Mouse (Mus musculus): ENCODE data around the gene Cd82. TPM values are rescaled to one million over a fixed set of nuclear protein-coding genes. Genes with fewer than 3 reads are reported as not detected.

Cd82 gene
- total and polyA plus RNA-seq, 3 experiments, result 0.20 to 30.6 (median 1.5) TPM

DNA sequence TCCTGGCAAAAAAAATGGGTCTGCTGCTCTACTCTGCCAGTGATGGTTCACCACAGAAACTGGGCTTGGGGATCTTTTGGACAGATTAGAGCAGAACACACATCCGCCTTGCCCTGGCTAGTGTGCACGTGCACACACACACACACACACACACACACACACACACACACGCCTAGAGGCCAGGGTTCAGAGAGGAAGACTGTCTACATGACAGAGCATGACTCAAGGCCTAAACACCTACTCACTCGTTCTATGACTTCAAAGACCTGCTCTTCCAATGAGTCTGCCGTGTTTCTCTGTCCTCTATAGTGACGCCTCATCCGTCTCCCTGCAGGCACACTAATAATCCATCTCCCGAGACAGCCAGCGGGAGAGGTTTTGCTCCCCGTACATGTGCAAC is 8.6 kb downstream of the Cd82 start:
- DNase-seq (ENCODE audit: low spot score) (no peak), ATAC-seq (ENCODE audit: extremely low read depth, insufficient number of reproducible peaks, low FRiP score, poor library complexity, severe bottlenecking) (no peak)
- H3K36me3 ChIP-seq (replicated peaks), result no peaks in the 10 kb centered on the region
- H3K4me1 ChIP-seq (ENCODE audit: insufficient read depth, low read depth, low read length), result no peaks in the 10 kb centered on the region
- no peaks in the 10 kb centered on the region for H3K9me3 ChIP-seq (replicated peaks)
- no peak for TF ChIP-seq GATA2 (IDR thresholded peaks at IDR 0.05; ENCODE audit: borderline replicate concordance, low read depth, low read length)
- TF ChIP-seq GATA1 (IDR thresholded peaks at IDR 0.05; ENCODE audit: borderline replicate concordance, low read length), result no peak
- no peak for TF ChIP-seq POLR2AphosphoS5 (IDR thresholded peaks at IDR 0.05; ENCODE audit: insufficient replicate concordance, low read depth, low read length)
- no peak for TF ChIP-seq TAL1 (conservative IDR thresholded peaks at IDR 0.05; ENCODE audit: low read depth, low read length)
- no peak for TF ChIP-seq CTCF (IDR thresholded peaks at IDR 0.05; ENCODE audit: low read depth, low read length)
- no peak overlapping the region for H3K4me3 ChIP-seq (ENCODE audit: low read depth, low read length)
- peaks cover 8% of the 10 kb centered on the region; the same call in 1 of the 2 replicates for H3K27me3 ChIP-seq (ENCODE audit: insufficient read depth, low read length)

DNA sequence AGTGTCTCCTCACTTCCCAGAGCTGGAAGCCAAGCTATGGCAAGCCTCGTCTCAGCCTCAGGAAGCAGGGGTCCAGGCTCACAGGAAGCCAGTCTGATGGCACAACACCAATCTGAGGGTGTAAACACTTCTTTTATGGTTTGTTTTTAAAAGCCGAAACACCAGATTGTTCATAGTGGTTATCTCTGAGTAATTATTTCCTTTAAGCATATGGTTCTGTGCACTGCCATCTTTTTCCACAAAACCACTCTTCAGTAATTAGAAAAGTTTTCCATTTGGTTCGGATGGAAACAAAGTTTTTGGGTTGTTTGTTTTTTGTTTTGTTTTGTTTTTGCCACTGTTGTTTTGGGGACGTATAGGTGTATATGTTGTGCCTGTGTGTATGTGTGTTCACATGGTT is 9.9 kb downstream of the Cd82 start:
- TF ChIP-seq TAL1 (conservative IDR thresholded peaks at IDR 0.05; ENCODE audit: low read depth, low read length) (no peak), CTCF (IDR thresholded peaks at IDR 0.05; ENCODE audit: low read depth, low read length) (no peak), GATA1 (IDR thresholded peaks at IDR 0.05; ENCODE audit: borderline replicate concordance, low read length) (no peak), POLR2AphosphoS5 (IDR thresholded peaks at IDR 0.05; ENCODE audit: insufficient replicate concordance, low read depth, low read length) (no peak), GATA2 (IDR thresholded peaks at IDR 0.05; ENCODE audit: borderline replicate concordance, low read depth, low read length) (no peak)
- H3K4me3 ChIP-seq (ENCODE audit: low read depth, low read length), result no peak overlapping the region
- H3K9me3 ChIP-seq (replicated peaks), result no peaks in the 10 kb centered on the region
- ATAC-seq (ENCODE audit: extremely low read depth, insufficient number of reproducible peaks, low FRiP score, poor library complexity, severe bottlenecking), result no peak
- no peak for DNase-seq (ENCODE audit: low spot score)
- H3K27me3 ChIP-seq (ENCODE audit: insufficient read depth, low read length), result peaks cover 12% of the 10 kb centered on the region; the same call in 1 of the 2 replicates
- no peaks in the 10 kb centered on the region for H3K4me1 ChIP-seq (ENCODE audit: insufficient read depth, low read depth, low read length)
- no peaks in the 10 kb centered on the region for H3K36me3 ChIP-seq (replicated peaks)

- no peaks in the 10 kb centered on the region for H3K9me3 ChIP-seq (replicated peaks)
- no peak overlapping the region for H3K4me3 ChIP-seq (ENCODE audit: low read depth, low read length)
These were observed 10.4 kb downstream of the Cd82 start for GRCm38 (mm10) chr2:93452506-93452905.

DNA sequence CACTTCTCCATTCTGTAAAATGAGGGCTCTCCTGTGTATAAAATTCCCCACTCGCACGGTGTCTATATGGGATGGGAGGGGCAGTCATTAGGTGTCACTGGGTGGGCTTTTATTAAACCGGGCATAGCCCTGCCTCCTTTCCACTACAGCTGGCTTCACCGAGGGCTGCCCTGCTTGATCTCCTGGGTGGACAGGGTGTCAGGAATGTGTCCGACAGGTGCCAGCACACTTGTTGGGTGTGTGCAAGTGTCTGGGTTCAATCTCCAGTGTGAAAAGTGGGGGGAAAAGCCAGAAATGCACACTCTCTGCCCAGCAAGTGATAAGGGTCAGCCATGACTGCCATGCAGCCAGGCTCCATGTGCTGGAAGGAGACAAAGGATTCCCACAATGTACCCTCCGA is 10.9 kb downstream of the Cd82 start:
- DNase-seq (ENCODE audit: low spot score) (no peak), ATAC-seq (ENCODE audit: extremely low read depth, insufficient number of reproducible peaks, low FRiP score, poor library complexity, severe bottlenecking) (no peak)
- no peaks in the 10 kb centered on the region for H3K4me1 ChIP-seq (ENCODE audit: insufficient read depth, low read depth, low read length)
- peaks cover 12% of the 10 kb centered on the region; the same call in 1 of the 2 replicates for H3K27me3 ChIP-seq (ENCODE audit: insufficient read depth, low read length)
- no peak overlapping the region for H3K4me3 ChIP-seq (ENCODE audit: low read depth, low read length)
- TF ChIP-seq GATA1 (IDR thresholded peaks at IDR 0.05; ENCODE audit: borderline replicate concordance, low read length) (no peak), POLR2AphosphoS5 (IDR thresholded peaks at IDR 0.05; ENCODE audit: insufficient replicate concordance, low read depth, low read length) (no peak), TAL1 (conservative IDR thresholded peaks at IDR 0.05; ENCODE audit: low read depth, low read length) (no peak), CTCF (IDR thresholded peaks at IDR 0.05; ENCODE audit: low read depth, low read length) (no peak), GATA2 (IDR thresholded peaks at IDR 0.05; ENCODE audit: borderline replicate concordance, low read depth, low read length) (no peak)
- no peaks in the 10 kb centered on the region for H3K9me3 ChIP-seq (replicated peaks)
- H3K36me3 ChIP-seq (replicated peaks), result no peaks in the 10 kb centered on the region

More at GRCm38 (mm10) chr2:93452506-93452905, 10.4 kb downstream of the Cd82 start:
- H3K27me3 ChIP-seq (ENCODE audit: insufficient read depth, low read length), result peaks cover 12% of the 10 kb centered on the region; the same call in 1 of the 2 replicates
- DNase-seq (ENCODE audit: low spot score), result no peak
- H3K36me3 ChIP-seq (replicated peaks), result no peaks in the 10 kb centered on the region
- no peak for TF ChIP-seq GATA1 (IDR thresholded peaks at IDR 0.05; ENCODE audit: borderline replicate concordance, low read length)
- no peaks in the 10 kb centered on the region for H3K4me1 ChIP-seq (ENCODE audit: insufficient read depth, low read depth, low read length)
- no peak for ATAC-seq (ENCODE audit: extremely low read depth, insufficient number of reproducible peaks, low FRiP score, poor library complexity, severe bottlenecking)

GRCm38 (mm10) chr2:93451219-93451938 is 11.6 kb downstream of the Cd82 start:
- no peaks in the 10 kb centered on the region for H3K9me3 ChIP-seq (replicated peaks)
- H3K36me3 ChIP-seq (replicated peaks), result no peaks in the 10 kb centered on the region
- no peak for TF ChIP-seq CTCF (IDR thresholded peaks at IDR 0.05; ENCODE audit: low read depth, low read length)
- TF ChIP-seq GATA2 (IDR thresholded peaks at IDR 0.05; ENCODE audit: borderline replicate concordance, low read depth, low read length), result no peak
- TF ChIP-seq POLR2AphosphoS5 (IDR thresholded peaks at IDR 0.05; ENCODE audit: insufficient replicate concordance, low read depth, low read length), result no peak
- no peak for TF ChIP-seq TAL1 (conservative IDR thresholded peaks at IDR 0.05; ENCODE audit: low read depth, low read length)
- no peak for TF ChIP-seq GATA1 (IDR thresholded peaks at IDR 0.05; ENCODE audit: borderline replicate concordance, low read length)
- no peak overlapping the region for H3K4me3 ChIP-seq (ENCODE audit: low read depth, low read length)
- peaks cover 12% of the 10 kb centered on the region; the same call in 1 of the 2 replicates for H3K27me3 ChIP-seq (ENCODE audit: insufficient read depth, low read length)
- no peaks in the 10 kb centered on the region for H3K4me1 ChIP-seq (ENCODE audit: insufficient read depth, low read depth, low read length)
- ATAC-seq (ENCODE audit: extremely low read depth, insufficient number of reproducible peaks, low FRiP score, poor library complexity, severe bottlenecking) (no peak), DNase-seq (ENCODE audit: low spot score) (no peak)

GRCm38 (mm10) chr2:93450695-93451094 is 12.2 kb downstream of the Cd82 start:
- Histone ChIP-seq H3K36me3 (replicated peaks) (no peaks in the 10 kb centered on the region), H3K4me1 (ENCODE audit: insufficient read depth, low read depth, low read length) (no peaks in the 10 kb centered on the region), H3K4me3 (ENCODE audit: low read depth, low read length) (no peak overlapping the region), H3K9me3 (replicated peaks) (no peaks in the 10 kb centered on the region), H3K27me3 (ENCODE audit: insufficient read depth, low read length) (peaks cover 10% of the 10 kb centered on the region; the same call in 1 of the 2 replicates)
- TF ChIP-seq GATA1 (IDR thresholded peaks at IDR 0.05; ENCODE audit: borderline replicate concordance, low read length), result no peak
- TF ChIP-seq GATA2 (IDR thresholded peaks at IDR 0.05; ENCODE audit: borderline replicate concordance, low read depth, low read length), result no peak
- TF ChIP-seq TAL1 (conservative IDR thresholded peaks at IDR 0.05; ENCODE audit: low read depth, low read length), result no peak
- TF ChIP-seq POLR2AphosphoS5 (IDR thresholded peaks at IDR 0.05; ENCODE audit: insufficient replicate concordance, low read depth, low read length), result no peak
- ATAC-seq (ENCODE audit: extremely low read depth, insufficient number of reproducible peaks, low FRiP score, poor library complexity, severe bottlenecking), result no peak
- no peak for DNase-seq (ENCODE audit: low spot score)
